Mouse (Mus musculus) embryonic fibroblast, embryonic 13.5 days (primary cell): ENCODE measurements around the gene Eef1akmt1.

ENCODE experiments used
- CTCF ChIP-seq: IDR thresholded peaks from 2 replicates; pipeline ENCODE4 v1.5.1; 2011; ENCODE audit warnings: mild to moderate bottlenecking, control low read depth, low read length, moderate library complexity, borderline replicate concordance; ENCODE audit not compliant: insufficient read depth
- POLR2A ChIP-seq: IDR thresholded peaks from 2 replicates; pipeline ENCODE4 v1.6.1; 2011; ENCODE audit warnings: low read depth, mild to moderate bottlenecking, control low read depth, low read length, moderate library complexity

- TF ChIP-seq POLR2A (no peak), CTCF (no peak)
Observed at GRCm38 (mm10) chr14:57535646-57536045, 35.8 kb downstream of the Eef1akmt1 start.
